Mouse (Mus musculus): ENCODE data around the gene Hist1h2bj. TPM values are rescaled to one million over a fixed set of nuclear protein-coding genes. Genes with fewer than 3 reads are reported as not detected.

Hist1h2bj gene
- 100 to 1,000 TPM; 284 to 295 TPM for total RNA-seq (2021)

- peak; percentile 87 for DNase-seq
Observed at GRCm38 (mm10) chr13:22042568-22043502, at the start of gene Hist1h2bj, which contains the start of gene Hist1h2ag. Gene Hist1h2bj (plus strand): TSS chr13:22043214. Gene Hist1h2ag (minus strand): TSS chr13:22042944.

GRCm38 (mm10) chr13:21993957-21994738 lies 48.9 kb upstream of the Hist1h2bj start:
- DNase-seq = peak; percentile 28

GRCm38 (mm10) chr13:21994896-21995295 lies 48.1 kb upstream of the Hist1h2bj start:
- DNase-seq = no peak

GRCm38 (mm10) chr13:21995331-21995914 lies 47.6 kb upstream of the Hist1h2bj start:
- peak; percentile 47 for DNase-seq

GRCm38 (mm10) chr13:21996101-21996839 lies 46.7 kb upstream of the Hist1h2bj start:
- DNase-seq = no peak

GRCm38 (mm10) chr13:21996840-21997185 lies 46.2 kb upstream of the Hist1h2bj start:
- no peak for DNase-seq

- DNase-seq = no peak
Observed at GRCm38 (mm10) chr13:21997201-21997820, 45.7 kb upstream of the Hist1h2bj start.

GRCm38 (mm10) chr13:21997821-21998220 lies 45.2 kb upstream of the Hist1h2bj start:
- no peak for DNase-seq

GRCm38 (mm10) chr13:21998412-21998811 lies 44.6 kb upstream of the Hist1h2bj start:
- DNase-seq = no peak

GRCm38 (mm10) chr13:21999147-21999546 lies 43.9 kb upstream of the Hist1h2bj start:
- DNase-seq = no peak

GRCm38 (mm10) chr13:22001346-22001745 lies 41.7 kb upstream of the Hist1h2bj start:
- DNase-seq = no peak

- DNase-seq = no peak
Observed at GRCm38 (mm10) chr13:22001823-22002222, 41.2 kb upstream of the Hist1h2bj start.

GRCm38 (mm10) chr13:22005605-22006333 lies 37.2 kb upstream of the Hist1h2bj start:
- peak; percentile 46 for DNase-seq

GRCm38 (mm10) chr13:22006334-22007120 lies 36.5 kb upstream of the Hist1h2bj start:
- DNase-seq = peak; percentile 47

GRCm38 (mm10) chr13:22007121-22007510 lies 35.9 kb upstream of the Hist1h2bj start:
- no peak for DNase-seq

- DNase-seq = no peak
Observed at GRCm38 (mm10) chr13:22007872-22008271, 35.1 kb upstream of the Hist1h2bj start.

GRCm38 (mm10) chr13:22008707-22009106 lies 34.3 kb upstream of the Hist1h2bj start:
- no peak for DNase-seq

GRCm38 (mm10) chr13:22009642-22010041 lies 33.4 kb upstream of the Hist1h2bj start, which contains the start of gene Prss16:
Gene Prss16 (minus strand): TSS chr13:22009742.
- no peak for DNase-seq

- DNase-seq = no peak
Observed at GRCm38 (mm10) chr13:22013716-22014115, 29.3 kb upstream of the Hist1h2bj start.

GRCm38 (mm10) chr13:22014411-22014845 lies 28.6 kb upstream of the Hist1h2bj start:
- no peak for DNase-seq
